Mouse (Mus musculus) neural tube, embryonic 13.5 days (tissue): ENCODE measurements around the gene Elf5. TPM values are rescaled to one million over a fixed set of nuclear protein-coding genes. Genes with fewer than 3 reads are reported as not detected.

ENCODE experiments used
- ATAC-seq: fragments of 200-750 bp; cut with Nextera tagmentation; 2 replicates; pipeline ENCODE4 v1.8.0; 2017; ENCODE audit warnings: low read depth, mild to moderate bottlenecking, moderate TSS enrichment, moderate library complexity
- H3K27ac ChIP-seq: fragments of 300-500 bp; sonication (generic); replicated peaks from 2 replicates; pipeline ENCODE4 v1.5.1; 2015; ENCODE audit warnings: moderate library complexity, mild to moderate bottlenecking, inconsistent platforms
- H3K27me3 ChIP-seq: fragments of 300-500 bp; sonication (generic); 2 replicates; pipeline ENCODE4 v1.6.1; 2015; ENCODE audit warnings: mild to moderate bottlenecking, inconsistent platforms
- H3K36me3 ChIP-seq: fragments of 300-500 bp; sonication (generic); 2 replicates; pipeline ENCODE4 v1.6.1; 2015; ENCODE audit warnings: mild to moderate bottlenecking, inconsistent platforms
- H3K4me1 ChIP-seq: fragments of 300-500 bp; sonication (generic); replicated peaks from 2 replicates; pipeline ENCODE4 v1.6.1; 2015; ENCODE audit warnings: inconsistent platforms
- H3K4me2 ChIP-seq: fragments of 300-500 bp; sonication (generic); 2 replicates; pipeline ENCODE4 v1.6.1; 2015; ENCODE audit warnings: inconsistent platforms, mild to moderate bottlenecking, moderate library complexity
- H3K4me3 ChIP-seq: fragments of 300-500 bp; sonication (generic); 2 replicates; pipeline ENCODE4 v1.5.1; 2015; ENCODE audit warnings: mild to moderate bottlenecking, inconsistent platforms
- H3K9ac ChIP-seq: fragments of 300-500 bp; sonication (generic); 2 replicates; pipeline ENCODE4 v1.6.1; 2015; ENCODE audit warnings: moderate library complexity, mild to moderate bottlenecking, inconsistent platforms
- H3K9me3 ChIP-seq: fragments of 300-500 bp; sonication (generic); 2 replicates; pipeline ENCODE4 v1.6.1; 2016; ENCODE audit warnings: inconsistent platforms
- WGBS: fragments of 180-500 bp; shearing (Covaris S2); methylation state at CpG from one replicate; pipeline ENCODE4 v1.1.7; 2015; 5-methylcytosine and 5-hydroxymethylcytosine counted together
- polyA plus RNA-seq: library from polyadenylated mRNA; unstranded; fragments of >200 nt; fragmentation: Nextera tagmentation; extraction: Ambion mirVana; gene quantifications from 2 replicates; pipeline ENCODE4 v1.2.1, GENCODE M21; 2015

Gene Elf5
- polyA plus RNA-seq, 1 experiment from 2014 or later, result not detected

GRCm38 (mm10) chr2:103413381-103413780 lies 1.9 kb downstream of the Elf5 start:
- Histone ChIP-seq H3K36me3 (no peaks in the 10 kb centered on the region), H3K9me3 (no peaks in the 10 kb centered on the region), H3K27ac (no peak overlapping the region), H3K27me3 (no peaks in the 10 kb centered on the region), H3K4me2 (no peak overlapping the region), H3K9ac (no peak overlapping the region), H3K4me1 (no peaks in the 10 kb centered on the region), H3K4me3 (no peak overlapping the region)
- WGBS, result 80% methylated on average over 5 of the region's 5 CpGs
- ATAC-seq, result no peak

- Histone ChIP-seq H3K27ac (no peak overlapping the region), H3K4me3 (no peak overlapping the region), H3K4me2 (no peak overlapping the region), H3K27me3 (no peaks in the 10 kb centered on the region), H3K9ac (no peak overlapping the region), H3K4me1 (peaks cover 2% of the 10 kb centered on the region), H3K9me3 (no peaks in the 10 kb centered on the region), H3K36me3 (no peaks in the 10 kb centered on the region)
- no peak for ATAC-seq
- 93% methylated on average over 3 of the region's 3 CpGs for WGBS
Observed at GRCm38 (mm10) chr2:103415774-103416173, 4.3 kb downstream of the Elf5 start.

GRCm38 (mm10) chr2:103420650-103421507 lies 9.4 kb downstream of the Elf5 start:
- H3K9ac ChIP-seq, result no peak overlapping the region
- no peak overlapping the region for H3K4me3 ChIP-seq
- H3K27ac ChIP-seq, result no peak overlapping the region
- ATAC-seq, result no peak
- H3K36me3 ChIP-seq, result no peaks in the 10 kb centered on the region
- peaks cover 11% of the 10 kb centered on the region for H3K4me1 ChIP-seq
- WGBS, result 65% methylated on average over 15 of the region's 15 CpGs
- no peak overlapping the region for H3K4me2 ChIP-seq
- no peaks in the 10 kb centered on the region for H3K9me3 ChIP-seq
- H3K27me3 ChIP-seq, result no peaks in the 10 kb centered on the region

DNA sequence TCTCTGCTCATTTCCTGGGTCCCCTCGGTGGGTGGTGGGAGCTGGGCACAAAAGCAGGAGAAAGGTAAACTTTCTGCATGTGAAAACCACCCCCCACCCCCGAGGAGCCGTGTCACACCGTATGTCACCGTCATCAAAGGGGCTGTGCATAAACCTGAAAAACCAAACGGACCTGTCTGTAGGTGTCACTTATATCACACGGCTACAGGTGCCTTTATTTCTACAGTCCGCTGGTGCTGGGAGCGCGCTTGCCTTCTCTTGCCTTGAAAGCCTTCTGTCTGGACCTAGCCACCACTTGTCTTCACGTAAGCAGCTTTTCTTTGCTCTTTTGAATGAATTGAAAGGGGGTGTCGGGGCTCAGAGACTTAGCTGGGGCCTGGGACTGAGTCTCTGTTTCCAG lies 12.4 kb downstream of the Elf5 start:
- ATAC-seq, result no peak
- H3K27me3 ChIP-seq, result no peaks in the 10 kb centered on the region
- H3K4me2 ChIP-seq, result no peak overlapping the region
- H3K9me3 ChIP-seq, result no peaks in the 10 kb centered on the region
- no peaks in the 10 kb centered on the region for H3K36me3 ChIP-seq
- H3K27ac ChIP-seq, result no peak overlapping the region
- 71% methylated on average over 12 of the region's 12 CpGs for WGBS
- H3K4me1 ChIP-seq, result peaks cover 11% of the 10 kb centered on the region
- no peak overlapping the region for H3K9ac ChIP-seq
- H3K4me3 ChIP-seq, result no peak overlapping the region

DNA sequence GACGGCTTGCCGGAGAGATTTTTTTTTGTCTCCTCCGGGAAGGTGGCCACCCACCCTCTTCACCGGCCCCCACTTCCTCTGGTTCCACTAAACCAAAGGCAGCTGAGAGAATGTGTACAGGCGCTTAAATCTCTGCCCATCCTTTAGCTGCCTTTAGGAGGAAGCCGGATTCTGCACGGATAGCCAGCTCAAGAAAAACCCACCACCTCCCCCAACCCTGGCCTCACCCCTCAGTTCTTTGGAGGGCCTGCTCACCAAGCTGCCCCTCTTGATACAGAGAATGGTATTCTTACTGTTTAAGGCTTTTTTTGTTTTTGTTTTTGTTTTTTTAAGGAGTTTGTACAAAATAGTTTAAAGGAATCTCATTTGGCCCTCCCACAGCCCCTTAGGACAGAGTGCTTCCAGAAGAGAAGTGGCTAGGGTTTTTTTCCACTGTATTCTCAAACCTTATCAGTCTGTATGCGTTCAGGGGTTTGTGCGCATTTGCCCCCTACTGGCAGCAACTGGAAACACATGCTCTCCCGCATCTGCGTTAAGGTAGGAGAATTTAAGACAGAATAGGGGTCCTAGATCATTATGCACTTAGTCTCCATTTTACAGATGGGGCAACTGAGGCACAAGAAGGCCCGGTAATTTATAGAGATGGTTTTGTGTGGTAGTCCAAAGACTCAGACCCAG lies 13.0 kb downstream of the Elf5 start:
- Histone ChIP-seq H3K4me2 (no peak overlapping the region), H3K9me3 (no peaks in the 10 kb centered on the region), H3K27me3 (no peaks in the 10 kb centered on the region), H3K4me3 (no peak overlapping the region), H3K27ac (no peak overlapping the region), H3K36me3 (no peaks in the 10 kb centered on the region), H3K4me1 (peaks cover 11% of the 10 kb centered on the region), H3K9ac (no peak overlapping the region)
- ATAC-seq, result peak; percentile 58; the same call in 1 of the 2 replicates
- 33% methylated on average over 12 of the region's 12 CpGs for WGBS

DNA sequence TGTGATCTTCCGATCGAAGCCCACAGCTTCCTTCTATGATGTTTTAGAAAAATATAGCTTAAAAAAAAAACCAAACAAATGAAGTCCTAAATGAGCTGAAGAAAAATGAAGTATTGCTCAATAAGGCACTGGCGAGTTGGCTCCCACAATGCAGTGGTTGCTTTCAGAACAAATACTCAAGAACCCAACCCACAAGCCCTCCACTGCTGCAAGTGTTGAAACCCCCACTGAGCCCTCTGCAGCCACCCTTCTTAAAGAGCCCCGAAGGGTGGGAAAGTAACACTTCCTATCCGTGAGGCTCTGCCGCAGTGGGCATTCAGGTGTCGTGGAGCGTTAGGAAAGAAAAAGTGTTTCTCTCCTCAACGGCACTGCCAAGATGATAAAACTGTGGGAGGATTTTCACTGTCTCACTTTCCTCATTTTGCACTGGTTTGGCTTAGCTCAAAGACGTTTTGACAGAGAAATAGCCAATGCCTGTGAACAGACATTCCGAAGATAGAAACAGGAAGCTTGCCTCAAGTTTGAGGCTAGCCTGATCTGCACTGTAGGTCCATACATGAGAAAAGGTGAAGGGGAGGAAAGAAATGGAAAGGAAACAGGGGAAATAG lies 14.1 kb downstream of the Elf5 start:
- no peak overlapping the region for H3K4me3 ChIP-seq
- no peak for ATAC-seq
- no peaks in the 10 kb centered on the region for H3K36me3 ChIP-seq
- H3K4me1 ChIP-seq, result peaks cover 11% of the 10 kb centered on the region
- H3K4me2 ChIP-seq, result no peak overlapping the region
- no peak overlapping the region for H3K27ac ChIP-seq
- WGBS, result 83% methylated on average over 11 of the region's 11 CpGs
- H3K9me3 ChIP-seq, result no peaks in the 10 kb centered on the region
- H3K9ac ChIP-seq, result no peak overlapping the region
- no peaks in the 10 kb centered on the region for H3K27me3 ChIP-seq

GRCm38 (mm10) chr2:103428356-103428755 lies 16.9 kb downstream of the Elf5 start:
- Histone ChIP-seq H3K27me3 (no peaks in the 10 kb centered on the region), H3K36me3 (no peaks in the 10 kb centered on the region), H3K27ac (no peak overlapping the region), H3K4me2 (no peak overlapping the region), H3K9ac (no peak overlapping the region), H3K4me3 (no peak overlapping the region), H3K9me3 (no peaks in the 10 kb centered on the region), H3K4me1 (no peaks in the 10 kb centered on the region)
- 85% methylated on average over 3 of the region's 3 CpGs for WGBS
- ATAC-seq, result no peak

- H3K4me3 ChIP-seq, result no peak overlapping the region
- no peaks in the 10 kb centered on the region for H3K4me1 ChIP-seq
- no peaks in the 10 kb centered on the region for H3K9me3 ChIP-seq
- H3K27me3 ChIP-seq, result no peaks in the 10 kb centered on the region
- H3K4me2 ChIP-seq, result no peak overlapping the region
- ATAC-seq, result no peak
- 62% methylated on average over 1 of the region's 1 CpGs for WGBS
- no peaks in the 10 kb centered on the region for H3K36me3 ChIP-seq
- H3K27ac ChIP-seq, result no peak overlapping the region
- no peak overlapping the region for H3K9ac ChIP-seq
Observed at GRCm38 (mm10) chr2:103430712-103431111, 19.2 kb downstream of the Elf5 start.

GRCm38 (mm10) chr2:103432695-103433275 lies 21.3 kb downstream of the Elf5 start:
- no peak overlapping the region for H3K4me2 ChIP-seq
- no peak overlapping the region for H3K9ac ChIP-seq
- no peak for ATAC-seq
- H3K27ac ChIP-seq, result no peak overlapping the region
- no peaks in the 10 kb centered on the region for H3K9me3 ChIP-seq
- H3K27me3 ChIP-seq, result no peaks in the 10 kb centered on the region
- WGBS, result 83% methylated on average over 8 of the region's 8 CpGs
- no peaks in the 10 kb centered on the region for H3K36me3 ChIP-seq
- H3K4me3 ChIP-seq, result no peak overlapping the region
- H3K4me1 ChIP-seq, result peaks cover 7% of the 10 kb centered on the region; the same call in 1 of the 2 replicates

DNA sequence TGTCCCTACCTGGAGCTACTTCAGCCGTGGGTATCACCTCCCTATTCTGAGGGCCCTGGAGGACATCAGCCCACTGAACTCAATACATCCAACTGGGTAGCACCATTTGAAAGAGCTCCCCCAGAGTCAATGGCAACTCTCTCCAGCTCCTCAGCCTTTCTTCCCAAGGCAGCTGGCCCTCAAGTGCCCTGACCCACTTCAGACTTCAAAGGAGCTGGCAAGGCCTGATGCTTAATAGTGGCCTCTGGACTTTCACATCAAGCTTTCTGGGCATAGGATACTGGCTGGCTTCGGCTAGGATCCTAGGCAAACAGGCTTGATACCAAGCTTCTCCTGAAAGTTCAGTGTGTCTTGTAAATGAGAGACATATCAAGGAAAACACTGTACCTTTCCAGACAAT lies 23.6 kb downstream of the Elf5 start:
- Histone ChIP-seq H3K27ac (no peak overlapping the region), H3K4me3 (no peak overlapping the region), H3K27me3 (no peaks in the 10 kb centered on the region), H3K9me3 (no peaks in the 10 kb centered on the region), H3K4me1 (peaks cover 12% of the 10 kb centered on the region), H3K4me2 (no peak overlapping the region), H3K9ac (no peak overlapping the region), H3K36me3 (no peaks in the 10 kb centered on the region)
- WGBS, result 77% methylated on average over 2 of the region's 2 CpGs
- ATAC-seq, result no peak

DNA sequence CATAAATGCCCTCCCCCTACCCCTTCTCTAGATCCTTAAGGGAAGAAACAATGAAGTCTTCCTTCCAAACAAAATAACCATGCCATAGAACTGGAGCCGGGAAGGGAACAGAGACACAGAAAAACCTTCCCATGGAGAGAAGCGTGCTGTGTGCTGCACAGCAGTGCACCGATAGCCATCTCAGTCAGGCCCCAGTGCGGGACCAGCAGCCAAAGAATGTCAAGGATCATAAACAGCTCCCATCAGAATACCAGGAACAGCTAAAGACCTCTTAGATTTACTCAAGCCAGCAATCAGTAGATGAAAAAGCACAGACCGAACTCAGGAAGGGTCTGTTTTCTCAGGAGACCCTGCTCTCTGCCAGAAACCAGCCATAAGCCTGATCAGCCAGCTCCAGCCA lies 25.0 kb downstream of the Elf5 start:
- H3K36me3 ChIP-seq, result no peaks in the 10 kb centered on the region
- no peak overlapping the region for H3K4me3 ChIP-seq
- no peak overlapping the region for H3K27ac ChIP-seq
- H3K9ac ChIP-seq, result no peak overlapping the region
- H3K9me3 ChIP-seq, result no peaks in the 10 kb centered on the region
- peaks cover 12% of the 10 kb centered on the region for H3K4me1 ChIP-seq
- 45% methylated on average over 5 of the region's 5 CpGs for WGBS
- no peak overlapping the region for H3K4me2 ChIP-seq
- no peaks in the 10 kb centered on the region for H3K27me3 ChIP-seq
- ATAC-seq, result no peak

DNA sequence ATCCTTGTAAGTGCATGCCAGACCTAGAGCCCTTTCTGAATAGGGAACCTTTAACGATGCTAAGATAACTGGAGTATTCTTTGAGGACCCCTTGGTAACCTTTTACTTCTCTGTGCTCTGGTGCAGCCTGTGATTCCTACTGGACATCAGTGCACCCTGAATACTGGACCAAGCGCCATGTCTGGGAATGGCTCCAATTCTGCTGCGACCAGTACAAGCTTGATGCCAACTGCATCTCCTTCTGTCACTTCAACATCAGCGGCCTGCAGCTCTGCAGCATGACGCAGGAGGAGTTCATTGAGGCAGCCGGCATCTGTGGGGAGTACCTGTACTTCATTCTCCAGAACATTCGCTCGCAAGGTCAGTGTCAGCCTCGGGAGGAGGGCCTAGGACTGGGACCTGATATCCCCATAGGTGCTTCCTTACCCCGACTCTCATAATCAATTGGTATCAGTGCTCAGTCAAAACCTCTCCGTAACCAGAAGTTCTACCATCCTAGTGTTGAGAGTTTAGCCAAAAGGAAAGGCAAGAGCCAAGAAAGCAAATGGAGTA lies 27.7 kb downstream of the Elf5 start:
- H3K9me3 ChIP-seq, result no peaks in the 10 kb centered on the region
- H3K9ac ChIP-seq, result no peak overlapping the region
- no peak overlapping the region for H3K4me3 ChIP-seq
- no peaks in the 10 kb centered on the region for H3K36me3 ChIP-seq
- H3K27ac ChIP-seq, result no peak overlapping the region
- no peaks in the 10 kb centered on the region for H3K27me3 ChIP-seq
- H3K4me1 ChIP-seq, result peaks cover 12% of the 10 kb centered on the region
- ATAC-seq, result no peak
- 94% methylated on average over 11 of the region's 11 CpGs for WGBS
- H3K4me2 ChIP-seq, result no peak overlapping the region
